In genomic region chr7:142571458-142572220, GRCm38 (mm10) we compare ENCODE assay signal across 10 mouse cellular contexts. TPM values are rescaled to one million over a fixed set of nuclear protein-coding genes. Genes with fewer than 3 reads are reported as not detected.
DNase-seq lines count a peak whose midpoint lies in the region; ATAC-seq lines count a peak whose summit lies in the region.
"Had no signal": no experiment of that assay in that cellular context is flagged by ENCODE, and none has a peak within 500 bp of the region (broad histone marks: within the 10 kb centered on the region; RNA-seq: fewer than 3 reads in every experiment).

No protein-coding gene starts in this region.

- H3K79me2 ChIP-seq in macrophage (ENCODE audit: inconsistent target), result no peaks in the 10 kb centered on the region

- no peaks in the 10 kb centered on the region for H3K9me3 ChIP-seq in kidney, embryonic 14.5 days (ENCODE audit: control insufficient read depth, low read length)
- no peaks in the 10 kb centered on the region for H3K9me3 ChIP-seq in embryonic facial prominence, embryonic 13.5 days
- no peaks in the 10 kb centered on the region for H3K9me3 ChIP-seq in hindbrain, embryonic 12.5 days (replicated peaks)

- H3K4me3 ChIP-seq in kidney, embryonic 14.5 days (ENCODE audit: low read length), result no peak overlapping the region
- no peak overlapping the region for H3K4me3 ChIP-seq in embryonic facial prominence, embryonic 13.5 days
- H3K4me3 ChIP-seq in hindbrain, embryonic 12.5 days, result no peak overlapping the region
- no peak overlapping the region for H3K4me3 ChIP-seq in macrophage (ENCODE audit: inconsistent target)

- H3K4me2 ChIP-seq in kidney, embryonic 14.5 days (replicated peaks; ENCODE audit: low read depth, low read length), result no peak overlapping the region
- peak overlapping the region; percentile 63 for H3K4me2 ChIP-seq in embryonic facial prominence, embryonic 13.5 days
- H3K4me2 ChIP-seq in hindbrain, embryonic 12.5 days (replicated peaks), result no peak overlapping the region

- peaks cover 75% of the 10 kb centered on the region for H3K4me1 ChIP-seq in kidney, embryonic 14.5 days (ENCODE audit: control insufficient read depth, insufficient read depth, low read length)
- H3K4me1 ChIP-seq in embryonic facial prominence, embryonic 13.5 days, result peaks cover 81% of the 10 kb centered on the region
- peaks cover 53% of the 10 kb centered on the region for H3K4me1 ChIP-seq in hindbrain, embryonic 12.5 days

- H3K27me3 ChIP-seq in kidney, embryonic 14.5 days (ENCODE audit: control insufficient read depth, insufficient read depth, low read length), result no peaks in the 10 kb centered on the region
- H3K27me3 ChIP-seq in embryonic facial prominence, embryonic 13.5 days, result no peaks in the 10 kb centered on the region
- no peaks in the 10 kb centered on the region for H3K27me3 ChIP-seq in hindbrain, embryonic 12.5 days

- WGBS in kidney, embryonic 14.5 days, result 52% methylated on average over 16 of the region's 16 CpGs
- WGBS in embryonic facial prominence, embryonic 13.5 days, result 42% methylated on average over 16 of the region's 16 CpGs
- 65% methylated on average over 16 of the region's 16 CpGs for WGBS in hindbrain, embryonic 12.5 days
- 55% methylated on average over 16 of the region's 16 CpGs for WGBS in macrophage (ENCODE audit: missing documents)

- ATAC-seq in kidney, embryonic 14.5 days (ENCODE audit: low FRiP score, low TSS enrichment), result no peak
- ATAC-seq in embryonic facial prominence, embryonic 13.5 days (ENCODE audit: insufficient number of reproducible peaks, insufficient read depth, low FRiP score, low TSS enrichment, low read depth), result peak; percentile 16; the same call in 1 of the 2 replicates
- no peak for ATAC-seq in hindbrain, embryonic 12.5 days (ENCODE audit: low FRiP score)
- ATAC-seq: inflammation-experienced regulatory T-cells, adult 6 months had no signal

- no peak for DNase-seq in kidney, adult 8-10 months
- DNase-seq in ovary, postnatal 14 days (ENCODE audit: low spot score), result no peak
- DNase-seq in retina, embryonic 14.5 days (ENCODE audit: low spot score), result no peak
- DNase-seq in testis, postnatal 14 days (ENCODE audit: low spot score), result no peak
- DNase-seq: lung, postnatal 36 days had no signal

- 0 out of 2 replicates have a peak overlapping the region, but pooled peaks have one; percentile 37 for H3K9ac ChIP-seq in kidney, embryonic 14.5 days (ENCODE audit: low read depth, low read length)
- H3K9ac ChIP-seq in embryonic facial prominence, embryonic 13.5 days, result peak overlapping the region; percentile 61
- 0 out of 2 replicates have a peak overlapping the region, but pooled peaks have one; percentile 8 for H3K9ac ChIP-seq in hindbrain, embryonic 12.5 days

- H3K27ac ChIP-seq in kidney, embryonic 14.5 days (ENCODE audit: low read depth, low read length), result peak overlapping the region; percentile 91
- peak overlapping the region; percentile 99 for H3K27ac ChIP-seq in embryonic facial prominence, embryonic 13.5 days
- peak overlapping the region; percentile 78 for H3K27ac ChIP-seq in hindbrain, embryonic 12.5 days
- H3K27ac ChIP-seq in macrophage, result peak overlapping the region; percentile 36

- peaks cover 7% of the 10 kb centered on the region; the same call in 1 of the 2 replicates for H3K36me3 ChIP-seq in kidney, embryonic 14.5 days (ENCODE audit: control insufficient read depth, insufficient read depth, low read length)
- peaks cover 5% of the 10 kb centered on the region; the same call in 1 of the 2 replicates for H3K36me3 ChIP-seq in embryonic facial prominence, embryonic 13.5 days
- no peaks in the 10 kb centered on the region for H3K36me3 ChIP-seq in hindbrain, embryonic 12.5 days
- no peaks in the 10 kb centered on the region for H3K36me3 ChIP-seq in macrophage (ENCODE audit: inconsistent target)

RNA-seq across cellular contexts. Expression of gene Mrpl23, which starts 39.2 kb away (rescaled TPM):
- polyA plus RNA-seq in kidney, embryonic 14.5 days (2014; fragmentation: Nextera tagmentation; extraction: Ambion mirVana), result 30.3 and 33.4 TPM in 2 replicates
- 36.0 and 36.7 TPM in 2 replicates for polyA plus RNA-seq in embryonic facial prominence, embryonic 13.5 days (2015; fragmentation: Nextera tagmentation; extraction: Ambion mirVana)
- polyA plus RNA-seq in hindbrain, embryonic 12.5 days (2016; fragmentation: Nextera tagmentation; extraction: Ambion mirVana), result 8.4 and 13.4 TPM in 2 replicates
- total RNA-seq in macrophage (2018; cell fraction: chromatin; rRNA removed), result 10 to 100 TPM in 19 of 26 experiments, 1 to 10 TPM in 7; 4.6 to 43.7 (median 14.7) TPM
- total RNA-seq in macrophage (2018; cell fraction: cytosol; rRNA removed), result 10 to 100 TPM; 21.1 to 56.2 (median 36.5) TPM
- total RNA-seq in macrophage (2018; cell fraction: nucleus; rRNA removed), result 10 to 100 TPM in 15 of 26 experiments, 1 to 10 TPM in 11; 3.7 to 32.7 (median 10.8) TPM
- 31.4 to 47.4 TPM (median 43.1 TPM) in 3 replicates for polyA plus RNA-seq in macrophage (2018)

Comparison
In these comparisons a context has a peak if more than half of its experiments do, and no peak if none do; other contexts are left out.
1. H3K27ac ChIP-seq: peak in every context shown above with its lines; median percentile 99 in embryonic facial prominence, embryonic 13.5 days; 91 in kidney, embryonic 14.5 days; 78 in hindbrain, embryonic 12.5 days; 36 in macrophage.
2. H3K9ac ChIP-seq: peak in every context shown above with its lines; median percentile 61 in embryonic facial prominence, embryonic 13.5 days; 37 in kidney, embryonic 14.5 days; 8 in hindbrain, embryonic 12.5 days.